Mouse (Mus musculus): ENCODE results near the gene Zfp282.
"Not testable (repeated sequence)": the region's sequence is repeated elsewhere in the genome, so short reads cannot be mapped to it uniquely, and the experiment has no call there.

Gene Zfp282

GRCm38 (mm10) chr6:47877058-47877457 lies at the start of gene Zfp282:
Gene Zfp282 (plus strand): TSS chr6:47877204.
- DNase-seq (ENCODE audit: low spot score): no peak

DNA sequence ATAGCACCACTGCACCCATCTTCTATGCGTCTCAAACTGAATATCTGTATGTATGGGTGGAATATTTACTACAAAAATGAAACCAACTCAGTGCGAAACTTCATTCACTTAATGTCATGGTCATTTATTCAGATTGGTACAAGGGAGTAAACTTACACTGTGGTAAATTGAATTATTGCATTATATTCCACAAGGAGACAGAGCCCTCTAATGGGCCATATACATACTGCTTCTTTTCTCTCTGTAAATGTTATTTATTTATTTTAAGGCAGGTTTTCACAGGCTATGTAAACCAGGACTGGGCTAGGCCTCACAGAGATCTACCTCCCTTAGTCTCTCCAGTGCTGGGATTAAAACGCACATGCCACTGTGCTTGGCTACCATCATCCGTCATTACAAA lies 49.5 kb upstream of the Zfp282 start:
- no peak for DNase-seq (ENCODE audit: low spot score)

- DNase-seq (ENCODE audit: low spot score): no peak
These were observed 48.1 kb upstream of the Zfp282 start for GRCm38 (mm10) chr6:47828950-47829349.

- peak; percentile 89 for DNase-seq (ENCODE audit: low spot score)
These were observed 46.6 kb upstream of the Zfp282 start, which contains the start of gene Zfp786 for GRCm38 (mm10) chr6:47830104-47831078. Gene Zfp786 (minus strand): TSS chr6:47830867.

GRCm38 (mm10) chr6:47832220-47832619 lies 44.8 kb upstream of the Zfp282 start:
- DNase-seq (ENCODE audit: low spot score): no peak

DNA sequence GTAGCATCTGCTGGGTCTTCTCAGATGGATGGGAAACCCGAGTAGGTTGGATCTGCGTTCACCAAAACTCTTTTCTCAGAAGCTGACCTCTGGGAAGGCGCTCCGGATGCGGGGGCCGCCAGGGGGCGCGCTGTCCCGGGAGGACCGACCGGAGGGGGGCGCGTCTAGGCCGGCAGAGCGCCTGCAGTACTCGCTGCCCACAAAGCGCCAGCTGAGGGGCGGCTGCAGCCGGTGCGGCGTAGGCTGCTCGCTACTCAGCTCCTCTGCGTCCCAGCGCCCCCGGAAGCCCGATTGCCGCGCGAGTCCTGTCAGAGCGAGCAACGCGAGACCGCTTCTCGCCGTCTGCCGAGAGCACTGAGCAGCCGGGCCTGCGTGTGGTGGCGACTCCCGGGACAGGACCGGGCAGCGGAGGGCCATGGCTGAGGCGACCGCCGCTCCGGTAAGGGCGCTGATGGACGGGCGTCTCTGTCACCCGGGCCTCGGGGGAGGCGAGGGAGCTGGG lies 41.5 kb upstream of the Zfp282 start, which contains the start of gene Zfp398:
Gene Zfp398 (plus strand): TSS at position 180 of the 502 bp plus-strand sequence.
- peak; percentile 96 for DNase-seq (ENCODE audit: low spot score)

DNA sequence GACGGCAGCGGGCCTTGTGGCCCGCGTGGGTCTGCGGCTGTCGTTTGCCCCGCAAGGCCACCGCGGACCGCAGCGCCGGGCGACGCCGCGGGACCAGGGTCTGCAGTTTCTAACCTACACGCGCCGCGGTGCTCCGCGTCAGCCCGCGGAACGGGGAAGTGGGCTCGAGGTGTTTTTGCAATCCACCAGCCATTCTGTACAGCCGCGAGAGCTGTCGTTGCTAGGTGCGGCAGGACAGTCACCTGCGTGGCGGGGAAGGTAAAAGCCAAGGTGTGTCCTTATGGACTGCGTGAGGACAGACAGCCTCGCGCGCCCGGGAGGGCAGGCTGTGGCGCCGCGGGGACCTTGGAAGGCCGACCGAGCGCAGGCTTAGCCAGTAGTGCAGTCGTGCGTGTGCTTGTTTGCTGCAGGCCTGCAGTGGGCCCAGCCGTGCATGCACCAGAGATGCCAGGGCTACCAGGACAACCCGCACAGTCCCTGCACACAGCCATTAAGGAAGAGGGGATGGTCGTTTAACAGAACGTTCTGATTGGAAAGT lies 41.0 kb upstream of the Zfp282 start:
- peak; percentile 45 for DNase-seq (ENCODE audit: low spot score)

DNA sequence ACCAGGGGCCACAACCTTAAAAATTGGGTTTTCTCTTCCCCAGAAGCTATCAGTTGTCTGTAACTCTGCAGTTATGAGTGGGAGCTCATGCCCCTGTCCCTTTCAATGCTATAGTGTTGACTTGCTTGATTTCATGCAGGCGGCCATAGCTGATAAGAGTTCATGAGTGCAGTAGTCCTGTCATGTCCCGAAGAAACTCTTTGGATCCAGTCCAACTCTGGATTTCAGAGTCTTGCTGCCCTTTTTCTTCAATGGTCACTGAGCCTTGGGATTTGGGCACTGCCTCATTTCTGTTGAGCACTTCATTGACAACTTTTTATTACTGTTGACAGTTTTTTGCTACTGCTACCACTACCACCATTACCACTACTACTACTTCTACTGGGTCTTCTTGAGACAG lies 39.4 kb upstream of the Zfp282 start:
- DNase-seq (ENCODE audit: low spot score): no peak

GRCm38 (mm10) chr6:47841077-47841476 lies 35.9 kb upstream of the Zfp282 start:
- DNase-seq (ENCODE audit: low spot score): no peak

GRCm38 (mm10) chr6:47841831-47842230 lies 35.2 kb upstream of the Zfp282 start:
- no peak for DNase-seq (ENCODE audit: low spot score)

DNA sequence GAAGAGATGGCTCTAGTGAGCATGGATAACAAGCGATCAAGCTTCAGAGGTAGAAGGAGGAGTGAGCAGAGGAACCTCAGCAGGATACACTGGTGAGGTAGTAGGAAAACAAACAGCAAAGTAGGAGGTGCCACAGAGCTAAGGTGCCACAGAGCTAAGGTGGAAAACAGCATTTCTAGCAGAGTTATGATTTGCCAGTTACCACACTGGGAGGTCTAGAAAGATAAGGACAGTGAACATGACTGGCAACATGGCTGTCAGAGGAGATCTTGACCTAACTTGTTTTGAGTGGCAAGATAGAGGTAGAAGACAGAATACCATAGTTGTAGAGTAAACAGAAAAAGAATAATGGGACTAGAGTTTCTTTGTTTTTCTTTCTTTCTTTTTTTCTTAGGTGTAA lies 34.7 kb upstream of the Zfp282 start:
- DNase-seq (ENCODE audit: low spot score): no peak

DNA sequence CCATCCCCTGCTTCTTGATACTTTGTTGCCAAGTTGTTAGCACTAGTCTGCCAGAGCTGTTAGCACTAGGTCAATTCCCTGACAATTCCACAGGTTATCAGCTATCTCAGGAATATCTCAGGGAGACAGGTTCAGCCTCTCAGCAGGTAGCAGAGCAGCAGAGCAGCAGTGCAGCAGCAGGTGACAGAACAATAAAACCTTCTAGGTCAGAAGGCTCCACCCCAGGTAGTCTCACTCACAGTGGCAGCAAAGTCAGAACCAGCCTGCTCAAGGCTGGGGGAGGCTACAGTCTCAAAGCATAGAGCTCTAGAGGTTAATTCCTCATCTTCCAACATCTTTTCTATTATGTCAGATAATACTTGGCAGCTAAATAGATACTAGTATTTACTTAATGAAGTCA lies 31.2 kb upstream of the Zfp282 start:
- DNase-seq (ENCODE audit: low spot score): no peak

DNA sequence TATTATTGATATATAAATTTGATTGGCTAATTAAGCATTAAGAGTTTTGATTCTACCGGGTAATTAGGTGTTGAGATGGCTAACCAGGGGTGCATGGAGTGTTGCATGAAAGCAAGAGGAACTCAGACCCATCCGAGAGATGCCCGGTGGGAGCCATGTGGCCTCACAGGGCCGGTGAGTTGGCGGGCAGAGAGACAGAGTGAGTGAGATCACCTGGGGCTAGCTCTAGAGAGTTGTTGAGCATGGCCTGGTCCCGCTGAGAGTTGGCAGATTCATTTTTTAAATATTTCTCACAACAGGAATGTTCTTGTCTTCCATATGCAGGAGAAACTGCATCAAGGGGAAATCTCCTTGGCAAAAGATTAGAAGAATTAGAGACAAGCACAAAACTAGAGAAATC lies 19.8 kb upstream of the Zfp282 start:
- no peak for DNase-seq (ENCODE audit: low spot score)

GRCm38 (mm10) chr6:47857729-47858128 lies 19.3 kb upstream of the Zfp282 start:
- not testable (repeated sequence) for DNase-seq (ENCODE audit: low spot score)

DNA sequence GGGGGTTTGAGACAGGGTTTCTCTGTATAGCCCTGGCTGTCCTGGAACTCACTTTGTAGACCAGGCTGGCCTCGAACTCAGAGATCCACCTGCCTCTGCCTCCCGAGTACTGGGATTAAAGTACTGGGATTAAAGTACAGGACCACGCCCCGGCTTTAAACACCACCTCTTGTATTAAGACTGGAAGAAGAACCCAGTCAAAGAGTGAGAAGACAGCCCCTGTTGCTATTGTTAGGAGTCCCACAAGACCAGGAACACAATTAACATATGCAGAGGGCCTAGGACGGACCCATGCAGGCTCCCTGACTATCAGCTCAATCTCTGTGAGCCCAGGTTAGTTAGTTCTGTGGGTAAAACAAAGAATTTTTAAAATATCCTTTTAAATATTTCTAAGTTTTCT lies 4.7 kb upstream of the Zfp282 start:
- no peak for DNase-seq (ENCODE audit: low spot score)

- peak; percentile 71 for DNase-seq (ENCODE audit: low spot score)
These were observed 593 bp downstream of the Zfp282 start for GRCm38 (mm10) chr6:47877461-47878132.

DNA sequence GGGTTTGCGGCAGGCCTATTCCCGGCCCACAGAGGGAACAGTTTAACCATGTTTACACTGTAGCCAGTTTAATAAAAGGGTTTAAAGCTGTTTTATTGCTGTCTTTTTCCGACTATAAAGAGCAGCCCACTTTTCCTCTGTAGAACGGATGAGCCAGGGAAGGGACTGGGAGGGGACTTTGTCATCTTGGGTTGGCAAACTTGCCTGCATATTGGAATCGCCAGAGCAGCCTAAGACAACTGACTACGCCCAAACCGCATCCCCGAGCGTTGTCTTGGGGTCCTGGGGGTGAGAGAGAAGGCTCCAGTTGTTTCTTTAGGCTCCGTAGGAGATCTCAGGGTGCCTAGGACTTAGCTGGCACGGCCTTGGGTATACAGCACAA lies 1.1 kb downstream of the Zfp282 start:
- no peak for DNase-seq (ENCODE audit: low spot score)

DNA sequence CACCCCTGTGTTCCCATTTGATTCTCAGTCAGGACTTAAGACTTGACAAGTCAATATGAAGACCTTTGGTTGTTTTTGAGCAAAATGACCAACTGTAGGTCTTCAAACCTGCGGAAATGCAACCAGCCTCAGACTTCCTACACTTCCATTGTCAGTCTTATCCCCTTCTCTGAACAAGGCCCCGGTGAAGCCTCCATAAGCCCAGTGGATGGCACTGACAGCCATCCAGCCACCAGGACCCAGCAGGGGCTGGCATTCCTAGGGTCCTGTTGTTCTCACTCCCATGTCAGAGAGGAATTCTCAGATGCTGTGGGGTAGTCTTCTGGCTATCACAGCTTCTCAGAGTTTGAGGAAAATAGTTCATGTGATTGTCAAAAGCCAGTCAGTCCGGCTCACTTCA lies 1.6 kb downstream of the Zfp282 start:
- DNase-seq (ENCODE audit: low spot score): no peak

GRCm38 (mm10) chr6:47879049-47879716 lies 2.2 kb downstream of the Zfp282 start:
- no peak for DNase-seq (ENCODE audit: low spot score)

DNA sequence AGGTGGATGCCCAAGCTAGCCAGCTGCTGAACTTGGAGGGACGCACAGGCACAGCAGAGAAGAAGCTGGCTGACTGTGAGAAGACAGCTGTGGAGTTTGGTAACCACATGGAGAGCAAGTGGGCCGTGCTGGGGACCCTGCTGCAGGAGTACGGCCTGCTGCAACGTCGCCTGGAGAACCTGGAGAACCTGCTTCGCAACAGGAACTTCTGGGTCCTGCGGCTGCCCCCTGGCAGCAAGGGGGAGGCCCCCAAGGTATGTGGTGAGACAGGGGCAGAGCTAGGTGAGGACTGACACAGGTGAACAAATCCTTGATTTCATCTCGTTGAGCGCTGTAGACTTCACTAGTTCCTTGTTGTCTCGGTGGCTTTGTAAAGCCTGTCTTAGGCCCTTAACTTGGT lies 3.2 kb downstream of the Zfp282 start:
- no peak for DNase-seq (ENCODE audit: low spot score)

- no peak for DNase-seq (ENCODE audit: low spot score)
These were observed 11.9 kb downstream of the Zfp282 start for GRCm38 (mm10) chr6:47888812-47889383.

DNA sequence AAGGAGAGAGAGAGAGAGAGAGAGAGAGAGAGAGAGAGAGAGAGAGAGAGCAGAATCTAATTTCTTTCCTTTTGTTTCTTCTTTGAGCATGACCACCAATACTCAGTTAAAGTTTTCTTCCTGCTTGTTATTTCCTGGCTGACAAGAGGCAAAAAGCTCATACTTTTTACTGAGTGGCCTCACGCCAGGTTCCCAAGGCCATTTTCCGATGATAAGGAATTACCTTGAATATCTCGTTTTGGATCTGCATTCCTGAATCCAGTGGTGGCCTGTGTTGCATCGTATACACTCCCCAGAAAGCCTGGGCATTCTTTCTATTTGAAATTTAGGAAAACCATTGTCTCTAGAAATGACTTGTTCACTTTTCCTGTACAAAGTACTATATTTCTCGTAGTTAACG lies 22.4 kb downstream of the Zfp282 start:
- DNase-seq (ENCODE audit: low spot score): no peak

Measured in T-cell, adult 2 months (primary cell).